Mouse (Mus musculus): ENCODE measurements around the gene Ap3d1. TPM values are rescaled to one million over a fixed set of nuclear protein-coding genes. Genes with fewer than 3 reads are reported as not detected.

Ap3d1 gene
- polyA plus RNA-seq, 1 experiment, result 35.0 TPM

DNA sequence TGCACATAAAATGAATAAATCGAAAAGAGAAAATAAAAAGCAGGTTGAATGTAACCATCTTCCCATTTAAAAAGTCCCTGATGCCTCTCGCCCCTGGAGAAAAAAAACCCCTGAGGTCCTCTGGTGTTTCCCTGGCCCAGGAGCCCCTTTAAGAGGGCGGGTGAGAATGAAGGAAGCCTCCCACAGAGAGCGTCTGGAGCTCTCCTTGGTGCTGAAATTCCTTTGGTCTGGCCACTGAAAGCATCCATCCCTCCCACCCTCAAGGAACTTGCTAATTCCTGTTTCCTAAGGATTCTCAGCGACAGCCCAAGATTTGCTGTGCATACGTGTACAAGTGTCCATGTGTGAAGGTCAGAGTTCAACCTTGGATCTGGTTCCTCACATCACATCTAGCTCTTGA lies 6.5 kb upstream of the Ap3d1 start:
- Histone ChIP-seq H3K27ac (replicated peaks; ENCODE audit: low read depth, low read length) (no peak overlapping the region), H3K4me3 (ENCODE audit: insufficient read depth, low read depth, low read length) (no peak overlapping the region), H3K4me1 (ENCODE audit: control insufficient read depth, insufficient read depth, insufficient read length, low read length) (peaks cover 7% of the 10 kb centered on the region)

DNA sequence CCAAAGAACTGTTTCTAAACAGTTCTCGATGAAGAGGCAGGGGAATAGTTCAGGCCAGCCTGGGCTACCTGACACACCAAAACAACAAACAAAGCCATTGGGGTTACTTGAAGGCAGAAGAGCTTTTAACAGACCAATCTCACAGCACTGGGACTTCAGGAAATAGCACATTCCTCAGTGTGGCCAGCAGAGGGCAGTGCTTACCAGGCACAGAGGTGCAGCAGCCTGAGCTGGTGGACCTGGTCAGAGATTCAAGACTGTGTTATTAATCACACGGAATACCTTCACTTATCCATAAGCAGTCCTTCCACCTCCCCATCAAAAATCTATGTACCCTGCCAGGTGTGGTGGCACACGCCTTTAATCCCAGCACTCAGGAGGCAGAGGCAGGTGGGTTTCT lies 5.3 kb upstream of the Ap3d1 start:
- H3K4me3 ChIP-seq (ENCODE audit: insufficient read depth, low read depth, low read length), result no peak overlapping the region
- peaks cover 6% of the 10 kb centered on the region for H3K4me1 ChIP-seq (ENCODE audit: control insufficient read depth, insufficient read depth, insufficient read length, low read length)
- H3K27ac ChIP-seq (replicated peaks; ENCODE audit: low read depth, low read length), result no peak overlapping the region

DNA sequence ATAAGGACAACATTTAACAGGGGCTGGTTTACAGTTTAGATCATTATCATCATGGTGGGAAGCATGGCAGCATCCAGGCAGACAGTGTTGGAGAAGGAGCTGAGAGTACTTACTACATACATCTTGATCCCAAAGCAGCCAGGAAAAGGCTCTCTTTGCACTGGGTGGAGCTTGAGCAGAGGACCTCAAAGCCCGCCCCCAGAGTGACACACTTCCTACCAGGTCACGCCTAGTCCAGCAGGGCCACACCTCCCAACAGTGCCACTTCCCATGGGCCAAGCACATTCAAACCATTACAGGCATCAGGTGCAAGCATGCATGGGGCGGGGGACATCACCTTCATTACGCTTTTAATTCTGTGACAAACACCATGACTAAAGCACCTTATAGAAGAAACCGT lies 2.2 kb upstream of the Ap3d1 start:
- H3K4me3 ChIP-seq (ENCODE audit: insufficient read depth, low read depth, low read length), result no peak overlapping the region
- H3K27ac ChIP-seq (replicated peaks; ENCODE audit: low read depth, low read length), result no peak overlapping the region
- H3K4me1 ChIP-seq (ENCODE audit: control insufficient read depth, insufficient read depth, insufficient read length, low read length), result peaks cover 11% of the 10 kb centered on the region

DNA sequence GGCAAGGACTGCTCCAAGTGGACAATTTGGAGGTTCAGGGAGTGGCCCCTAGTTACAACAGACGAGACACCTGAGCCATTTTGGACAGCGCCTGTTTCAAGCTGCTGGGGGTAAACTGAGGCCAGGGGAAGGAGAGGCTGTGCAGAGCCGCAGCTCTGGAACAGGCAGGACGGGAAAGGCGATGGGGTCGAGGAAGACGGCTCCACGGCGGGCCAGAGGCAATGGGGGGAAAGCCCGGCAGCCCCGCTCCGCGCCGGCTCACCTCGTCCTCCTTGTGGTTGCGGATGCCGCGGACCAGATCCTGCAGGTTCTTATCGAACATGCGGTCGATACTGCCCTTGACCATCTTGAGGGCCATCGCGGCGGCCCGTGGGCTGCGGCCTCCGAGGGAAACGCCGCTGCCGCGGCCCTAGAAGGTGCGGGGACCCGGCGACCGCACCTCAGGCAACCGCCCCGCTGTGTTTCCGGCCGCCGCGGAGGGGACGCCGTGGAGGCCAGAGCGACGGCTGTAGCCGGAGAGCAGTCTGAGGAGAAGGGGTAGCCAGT lies 357 bp downstream of the Ap3d1 start:
- H3K4me1 ChIP-seq (ENCODE audit: control insufficient read depth, insufficient read depth, insufficient read length, low read length), result peaks cover 20% of the 10 kb centered on the region
- H3K4me3 ChIP-seq (ENCODE audit: insufficient read depth, low read depth, low read length), result peak overlapping the region; percentile 70
- H3K27ac ChIP-seq (replicated peaks; ENCODE audit: low read depth, low read length), result peak overlapping the region; percentile 53

DNA sequence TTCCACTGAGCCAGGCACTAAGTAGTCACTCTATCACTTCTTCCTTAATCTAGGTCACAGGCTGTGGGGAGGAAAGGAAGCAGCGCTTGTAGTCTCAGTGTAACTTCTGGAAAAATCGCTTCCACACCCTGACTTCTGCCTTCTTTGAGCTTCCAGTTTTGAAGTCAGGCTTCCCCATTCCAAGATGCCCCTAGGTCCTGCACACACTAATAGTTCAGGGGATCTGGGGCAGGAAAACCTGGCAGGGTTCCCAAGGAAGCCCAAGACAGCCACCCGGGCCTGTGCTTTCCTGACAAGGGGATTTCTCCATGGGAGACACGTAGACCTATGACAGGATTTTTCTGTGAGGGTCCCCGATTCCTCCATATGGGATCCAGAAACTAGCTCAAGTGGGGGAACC lies 918 bp downstream of the Ap3d1 start:
- Histone ChIP-seq H3K27ac (replicated peaks; ENCODE audit: low read depth, low read length) (peak overlapping the region; percentile 53), H3K4me3 (ENCODE audit: insufficient read depth, low read depth, low read length) (peak overlapping the region; percentile 70), H3K4me1 (ENCODE audit: control insufficient read depth, insufficient read depth, insufficient read length, low read length) (peaks cover 21% of the 10 kb centered on the region)

DNA sequence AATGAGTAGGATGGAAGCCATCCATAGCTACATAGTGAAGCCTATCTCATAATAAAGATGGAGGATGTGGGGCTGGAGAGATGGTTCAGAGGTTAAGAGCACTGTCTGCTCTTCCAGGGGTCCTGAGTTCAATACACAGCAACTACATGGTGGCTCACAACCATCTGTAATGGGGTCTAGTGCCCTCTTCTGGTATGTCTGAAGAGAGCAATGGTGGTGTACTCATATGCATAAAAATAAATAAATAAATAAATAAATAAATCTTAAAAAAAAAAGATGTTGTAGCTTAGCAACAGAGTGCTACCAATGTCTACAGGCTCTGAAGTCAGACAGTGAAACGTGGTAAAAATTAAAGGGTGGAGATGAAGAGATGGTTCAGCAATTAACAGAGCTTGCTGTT lies 3.4 kb downstream of the Ap3d1 start:
- H3K4me1 ChIP-seq (ENCODE audit: control insufficient read depth, insufficient read depth, insufficient read length, low read length), result peaks cover 24% of the 10 kb centered on the region
- no peak overlapping the region for H3K27ac ChIP-seq (replicated peaks; ENCODE audit: low read depth, low read length)
- no peak overlapping the region for H3K4me3 ChIP-seq (ENCODE audit: insufficient read depth, low read depth, low read length)

DNA sequence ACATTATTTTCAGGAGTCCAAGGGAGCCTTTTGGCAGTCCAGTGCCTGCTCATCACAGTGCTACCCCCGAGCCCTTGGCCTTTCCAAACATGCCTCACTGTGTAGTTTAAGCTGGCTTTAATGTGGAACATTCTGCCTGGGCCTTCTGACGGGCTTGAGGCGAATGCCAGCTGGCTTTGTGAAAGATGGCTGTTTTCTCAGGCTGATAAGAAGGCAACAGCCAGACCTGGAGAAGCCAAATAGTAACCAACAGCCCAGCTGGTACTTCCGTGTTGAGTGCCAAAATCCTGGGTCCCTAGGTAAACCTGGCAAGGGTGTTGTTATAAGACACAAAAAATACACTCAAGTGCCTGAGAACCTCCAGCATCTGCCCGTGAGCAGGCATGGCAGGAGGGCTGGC lies 5.3 kb downstream of the Ap3d1 start:
- peaks cover 24% of the 10 kb centered on the region for H3K4me1 ChIP-seq (ENCODE audit: control insufficient read depth, insufficient read depth, insufficient read length, low read length)
- no peak overlapping the region for H3K4me3 ChIP-seq (ENCODE audit: insufficient read depth, low read depth, low read length)
- no peak overlapping the region for H3K27ac ChIP-seq (replicated peaks; ENCODE audit: low read depth, low read length)

DNA sequence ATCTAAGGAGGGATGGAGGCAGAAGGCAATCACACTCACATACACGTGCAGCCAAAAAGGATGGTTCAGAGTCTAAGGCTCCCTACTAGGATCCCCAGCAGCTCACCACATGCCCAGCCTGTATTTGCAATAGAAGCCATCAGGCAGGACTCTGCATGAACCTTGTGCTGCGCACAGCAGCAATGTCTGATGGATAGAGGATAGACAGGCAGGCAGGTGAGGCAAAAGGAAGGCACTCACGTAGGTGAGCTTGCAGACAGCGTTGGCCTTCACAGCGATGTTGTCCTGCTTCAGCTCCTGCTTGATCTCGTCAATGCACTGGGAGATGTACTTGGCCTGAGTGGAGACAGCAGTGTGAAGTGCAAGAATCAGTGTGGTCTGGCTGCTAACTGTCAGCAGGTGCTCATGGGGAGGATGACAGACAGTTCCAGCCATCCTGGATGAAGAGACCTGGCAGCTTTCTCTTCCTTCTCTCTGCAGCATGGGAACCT lies 9.4 kb downstream of the Ap3d1 start:
- Histone ChIP-seq H3K27ac (replicated peaks; ENCODE audit: low read depth, low read length) (no peak overlapping the region), H3K4me1 (ENCODE audit: control insufficient read depth, insufficient read depth, insufficient read length, low read length) (peaks cover 13% of the 10 kb centered on the region), H3K4me3 (ENCODE audit: insufficient read depth, low read depth, low read length) (no peak overlapping the region)

DNA sequence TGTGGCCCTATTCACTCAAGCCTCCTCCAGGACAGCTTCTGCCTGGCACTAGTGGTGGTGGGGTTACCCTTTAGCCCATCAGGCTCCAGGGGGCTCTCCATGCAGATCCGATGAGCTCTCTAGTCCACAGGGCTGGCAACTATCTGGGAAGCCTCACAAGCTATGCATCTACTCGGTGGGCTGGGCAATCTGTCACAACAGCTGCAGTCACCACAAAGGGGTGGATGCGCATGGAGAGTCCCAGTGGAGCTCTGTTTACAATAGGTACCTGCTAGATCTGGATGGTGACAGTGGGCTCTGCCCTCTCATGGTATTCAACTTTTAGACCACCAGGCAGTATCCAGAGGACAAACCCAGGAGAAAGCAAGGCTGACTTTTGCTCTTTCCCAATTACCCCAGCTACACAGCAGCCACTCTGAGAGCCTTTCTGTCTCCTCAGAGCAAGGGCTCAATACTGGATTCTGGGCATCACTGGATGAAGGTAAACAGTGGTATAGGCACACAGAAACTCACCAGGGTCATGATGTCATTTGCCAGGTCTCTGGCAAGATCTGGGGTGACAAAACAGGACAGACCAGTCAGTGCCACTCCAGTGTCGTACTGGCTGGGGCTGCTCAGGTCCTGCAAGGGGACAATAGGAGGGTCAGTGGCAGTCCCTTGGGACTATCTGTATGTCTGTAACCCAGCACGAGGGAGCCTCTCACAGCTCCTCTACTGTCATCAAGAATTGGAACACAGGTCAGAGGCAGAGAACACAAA lies 14.5 kb downstream of the Ap3d1 start:
- no peak overlapping the region for H3K4me3 ChIP-seq (ENCODE audit: insufficient read depth, low read depth, low read length)
- no peak overlapping the region for H3K27ac ChIP-seq (replicated peaks; ENCODE audit: low read depth, low read length)
- no peaks in the 10 kb centered on the region for H3K4me1 ChIP-seq (ENCODE audit: control insufficient read depth, insufficient read depth, insufficient read length, low read length)

DNA sequence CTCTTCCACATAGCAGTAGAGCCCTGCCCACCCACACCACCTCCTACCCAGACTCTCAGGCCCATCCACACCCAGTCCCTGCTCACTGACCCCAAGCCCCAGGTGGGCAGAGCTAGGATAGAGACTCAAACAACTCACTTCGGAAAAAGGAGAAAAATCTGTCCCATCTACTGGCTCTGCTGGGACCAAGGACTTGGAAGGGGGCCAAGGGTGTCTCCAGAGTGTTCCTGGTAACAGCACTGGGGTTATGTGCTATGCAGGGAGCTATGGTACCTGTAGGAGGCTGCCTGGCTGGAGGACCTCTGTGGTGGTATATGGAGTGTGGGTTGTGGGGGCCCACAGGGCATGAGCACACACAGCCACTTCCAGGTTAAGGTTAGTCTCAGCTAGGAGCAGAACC lies 24.8 kb downstream of the Ap3d1 start:
- no peak overlapping the region for H3K27ac ChIP-seq (replicated peaks; ENCODE audit: low read depth, low read length)
- no peak overlapping the region for H3K4me3 ChIP-seq (ENCODE audit: insufficient read depth, low read depth, low read length)
- no peaks in the 10 kb centered on the region for H3K4me1 ChIP-seq (ENCODE audit: control insufficient read depth, insufficient read depth, insufficient read length, low read length)

DNA sequence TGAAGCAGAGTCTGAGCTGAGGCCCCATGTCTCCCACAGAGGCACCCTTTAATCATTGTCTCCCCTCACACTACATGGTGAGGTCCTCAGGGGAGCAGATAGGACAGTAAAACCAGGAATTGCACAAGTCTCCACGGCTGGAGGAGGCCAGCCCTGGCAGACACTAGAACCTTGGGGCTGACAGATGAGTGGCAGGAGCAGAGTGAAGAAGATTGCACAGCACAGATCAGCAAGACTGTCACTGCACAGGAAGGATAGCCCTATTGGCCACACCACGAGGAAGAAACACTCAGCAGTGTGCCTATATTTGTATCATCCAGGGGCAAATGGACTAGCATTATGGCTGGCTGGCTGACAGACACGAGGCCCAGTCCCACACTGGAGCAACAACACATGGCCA lies 31.2 kb downstream of the Ap3d1 start:
- Histone ChIP-seq H3K4me1 (ENCODE audit: control insufficient read depth, insufficient read depth, insufficient read length, low read length) (no peaks in the 10 kb centered on the region), H3K4me3 (ENCODE audit: insufficient read depth, low read depth, low read length) (no peak overlapping the region), H3K27ac (replicated peaks; ENCODE audit: low read depth, low read length) (no peak overlapping the region)

DNA sequence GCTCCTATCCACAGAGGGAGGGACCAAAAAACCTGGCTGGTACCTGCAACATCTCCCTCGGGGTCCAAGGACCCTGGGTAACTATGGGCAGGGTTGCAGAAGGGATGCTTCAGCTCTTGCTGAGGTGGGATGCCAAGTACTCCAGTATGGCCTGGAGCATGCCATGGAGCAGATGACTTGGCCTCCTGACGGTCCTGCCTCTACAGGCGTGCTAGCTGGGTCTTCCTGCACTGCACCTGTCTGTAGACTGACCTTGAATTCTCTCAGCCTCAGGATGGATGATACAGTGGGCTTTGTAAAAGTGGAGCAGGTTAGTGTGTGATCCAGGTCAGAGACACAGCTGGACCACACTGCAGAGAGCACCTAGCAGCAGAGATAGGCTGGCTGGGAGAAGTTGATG lies 36.6 kb downstream of the Ap3d1 start:
- peaks cover 5% of the 10 kb centered on the region; the same call in 1 of the 2 replicates for H3K4me1 ChIP-seq (ENCODE audit: control insufficient read depth, insufficient read depth, insufficient read length, low read length)
- H3K4me3 ChIP-seq (ENCODE audit: insufficient read depth, low read depth, low read length), result no peak overlapping the region
- no peak overlapping the region for H3K27ac ChIP-seq (replicated peaks; ENCODE audit: low read depth, low read length)

DNA sequence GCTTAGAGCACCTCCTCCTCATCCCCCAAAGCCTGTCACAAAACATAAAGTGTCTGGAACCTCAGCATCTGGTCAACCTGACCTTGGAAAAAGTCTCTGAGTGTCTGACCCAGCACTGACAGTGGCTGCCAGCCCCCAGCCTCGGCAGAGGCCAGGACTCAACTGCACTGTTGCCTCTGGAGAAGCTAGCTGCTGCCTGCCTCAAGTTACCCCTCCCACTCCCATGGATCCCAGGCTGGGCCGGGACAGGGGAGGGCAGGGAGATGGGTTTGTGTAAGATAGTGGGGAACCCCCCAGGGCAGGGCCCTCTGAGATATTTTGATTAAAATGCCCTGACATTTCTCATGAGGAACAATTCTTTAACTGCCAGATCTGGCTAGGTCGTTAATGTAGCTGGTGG lies 37.0 kb downstream of the Ap3d1 start:
- no peak overlapping the region for H3K4me3 ChIP-seq (ENCODE audit: insufficient read depth, low read depth, low read length)
- H3K27ac ChIP-seq (replicated peaks; ENCODE audit: low read depth, low read length), result no peak overlapping the region

DNA sequence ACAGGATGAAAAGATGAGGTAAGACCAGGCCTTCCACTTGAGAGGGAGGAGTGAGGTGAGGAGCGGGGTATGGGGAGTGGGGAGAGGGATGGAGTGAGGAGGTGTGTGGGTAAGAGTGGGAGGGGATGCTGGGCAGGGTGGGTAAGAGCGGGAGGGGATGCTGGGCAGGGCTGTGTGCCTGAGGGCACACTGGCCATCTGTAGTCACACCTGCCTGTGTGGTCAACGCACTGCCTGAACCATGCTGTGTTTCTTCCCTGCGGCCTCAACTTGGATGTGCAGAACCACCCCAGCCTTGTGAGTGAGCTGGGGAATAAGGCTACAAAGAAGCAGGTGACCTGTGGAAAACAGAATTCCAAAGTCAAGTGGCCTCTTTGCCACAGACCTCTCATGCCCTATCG lies 37.6 kb downstream of the Ap3d1 start:
- Histone ChIP-seq H3K4me3 (ENCODE audit: insufficient read depth, low read depth, low read length) (no peak overlapping the region), H3K27ac (replicated peaks; ENCODE audit: low read depth, low read length) (no peak overlapping the region), H3K4me1 (ENCODE audit: control insufficient read depth, insufficient read depth, insufficient read length, low read length) (peaks cover 8% of the 10 kb centered on the region)

More for the DNA sequence above, 37.0 kb downstream of the Ap3d1 start:
- peaks cover 5% of the 10 kb centered on the region for H3K4me1 ChIP-seq (ENCODE audit: control insufficient read depth, insufficient read depth, insufficient read length, low read length)

DNA sequence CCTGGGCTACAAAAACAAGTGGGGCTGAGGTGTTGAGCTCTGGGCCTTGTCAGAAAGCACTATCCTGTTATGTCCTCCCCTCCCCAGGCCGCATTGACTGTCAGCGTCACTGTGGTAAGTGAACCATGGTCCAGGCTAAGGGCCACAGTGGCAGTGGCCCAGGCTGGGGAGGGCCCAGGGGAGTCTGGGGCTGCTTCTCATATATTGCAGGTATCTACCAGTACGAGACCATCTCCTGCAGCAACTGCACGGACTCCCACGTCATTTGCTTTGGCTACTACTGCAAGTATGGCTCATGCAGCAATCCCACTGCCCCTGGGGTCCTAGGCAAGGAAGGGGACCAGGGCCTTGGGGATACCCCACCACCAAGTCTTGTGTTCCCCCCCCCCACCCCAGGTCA lies 38.4 kb downstream of the Ap3d1 start:
- Histone ChIP-seq H3K4me3 (ENCODE audit: insufficient read depth, low read depth, low read length) (no peak overlapping the region), H3K27ac (replicated peaks; ENCODE audit: low read depth, low read length) (no peak overlapping the region), H3K4me1 (ENCODE audit: control insufficient read depth, insufficient read depth, insufficient read length, low read length) (peaks cover 8% of the 10 kb centered on the region)
